Mouse (Mus musculus) urinary bladder, postnatal 4 days (tissue): Measurements from ENCODE around the gene Prss23.

ENCODE experiments used
- DNase-seq, 2 experiments: peaks; one replicate each; pipeline ENCODE4 v3.0.0; 2021 to 2022; ENCODE audit warnings: low spot score in 2 of 2

The Prss23 gene

DNA sequence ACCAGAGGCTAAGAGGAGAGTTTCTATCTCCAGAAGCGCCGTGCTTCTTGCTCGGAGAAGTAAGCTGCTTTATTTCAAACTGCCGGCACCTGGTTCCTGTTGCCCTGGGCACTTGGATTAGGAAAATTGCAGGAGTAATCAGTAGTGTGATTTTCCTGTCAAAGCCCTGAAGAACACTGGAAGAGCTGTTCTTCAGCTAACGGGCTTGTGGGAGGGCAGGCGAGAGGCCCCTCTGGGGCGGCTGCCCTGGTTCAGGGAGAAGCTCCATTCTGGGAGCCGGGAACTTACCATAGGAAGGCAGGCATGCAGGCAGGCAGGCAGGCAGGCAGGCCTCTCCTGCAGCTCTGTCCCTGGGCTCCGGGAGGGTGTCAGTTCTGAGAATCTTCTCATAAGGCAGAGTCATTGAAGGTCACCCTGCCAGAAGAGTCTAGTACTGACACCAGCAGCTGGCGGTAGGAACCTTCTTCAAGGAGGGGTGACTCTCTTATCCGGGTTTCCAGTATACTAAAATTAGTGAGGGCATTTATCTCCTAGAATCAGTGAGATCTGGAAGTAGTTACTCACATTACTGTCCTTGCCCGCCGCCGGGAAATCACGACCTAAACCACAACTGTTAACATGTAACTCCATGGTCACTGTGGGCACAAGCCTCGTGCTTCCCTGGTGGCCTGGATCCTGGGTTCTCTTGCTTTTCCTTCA, at the start of gene Prss23:
TSS of gene Prss23 (minus strand) at position 457 of the 699 bp plus-strand sequence.
- DNase-seq = no peak

DNA sequence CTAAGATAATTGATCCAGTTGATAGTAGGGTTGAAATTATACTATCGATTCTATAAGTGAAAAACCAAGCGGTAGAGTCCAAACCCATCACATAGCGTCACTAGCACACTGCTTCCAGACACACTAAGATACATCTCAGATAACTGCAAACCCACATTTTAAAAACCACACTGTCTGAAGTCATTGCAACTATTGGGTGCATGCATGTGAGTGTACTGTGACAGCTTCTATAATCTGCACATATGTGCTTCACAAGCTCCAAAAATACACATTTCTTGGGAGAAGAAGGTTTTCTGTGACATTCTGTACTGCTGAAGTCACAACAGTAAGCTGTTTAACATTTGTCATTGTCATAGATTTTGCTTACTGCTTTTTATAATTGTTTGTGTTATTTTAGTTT, 49.1 kb upstream of the Prss23 start:
- no peak for DNase-seq

DNA sequence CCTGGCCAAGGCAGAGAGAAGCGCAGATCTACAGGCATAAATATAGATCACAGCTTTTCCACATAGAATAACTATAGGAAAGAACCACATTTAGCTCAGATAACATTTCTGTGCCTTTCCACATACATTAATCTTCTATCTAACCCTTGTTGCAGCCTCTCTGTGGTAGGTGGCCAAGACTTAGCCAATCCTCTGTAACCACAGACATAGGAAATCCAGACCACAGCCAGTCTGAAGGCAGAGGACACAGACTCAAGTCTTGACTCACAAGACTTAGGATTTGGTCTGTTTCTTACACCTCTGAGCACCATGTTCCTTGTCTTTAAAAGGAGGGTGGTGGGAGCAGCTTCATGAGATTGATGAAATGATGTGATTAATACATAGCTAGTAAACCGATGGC, 37.6 kb upstream of the Prss23 start:
- no peak for DNase-seq

DNA sequence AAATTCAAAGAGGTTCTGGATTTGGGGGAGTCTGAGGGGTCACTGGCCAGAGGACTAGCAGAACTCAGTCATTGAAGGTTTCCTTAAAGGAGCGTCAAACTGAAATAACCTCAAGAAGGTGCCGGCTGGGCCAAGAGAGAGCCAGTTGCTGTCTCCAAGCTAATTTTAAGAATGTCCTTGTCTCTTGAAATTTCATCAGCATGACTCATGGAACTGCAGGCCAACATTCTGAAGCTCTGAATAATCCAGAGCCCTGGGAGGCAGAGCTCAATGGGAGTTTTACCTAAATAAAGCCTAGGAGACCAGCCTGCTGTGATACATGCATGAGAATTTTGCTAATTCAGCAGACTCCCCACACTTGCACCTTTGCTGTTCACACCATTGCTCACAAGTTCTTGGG, 36.5 kb upstream of the Prss23 start:
- DNase-seq = no peak

DNA sequence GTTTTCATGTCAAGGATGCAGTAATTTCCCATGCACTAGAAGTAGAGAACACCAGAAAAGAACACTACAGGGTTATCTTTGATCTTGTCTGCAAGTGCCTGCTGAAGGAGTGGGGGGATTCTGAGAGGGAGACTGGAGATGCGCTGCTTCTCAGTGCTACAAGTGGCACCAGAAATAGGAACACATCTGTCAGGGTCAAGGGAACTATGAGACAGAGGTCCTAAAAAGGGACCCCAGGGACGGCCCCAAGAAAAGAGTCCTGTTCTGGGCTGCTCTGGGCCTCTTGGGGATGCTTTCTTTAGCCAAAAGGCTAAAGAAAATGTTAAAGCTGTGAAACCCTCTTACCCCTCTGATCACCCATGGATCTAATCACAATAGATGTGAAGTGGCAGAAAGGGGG, 35.2 kb upstream of the Prss23 start:
- DNase-seq = no peak

DNA sequence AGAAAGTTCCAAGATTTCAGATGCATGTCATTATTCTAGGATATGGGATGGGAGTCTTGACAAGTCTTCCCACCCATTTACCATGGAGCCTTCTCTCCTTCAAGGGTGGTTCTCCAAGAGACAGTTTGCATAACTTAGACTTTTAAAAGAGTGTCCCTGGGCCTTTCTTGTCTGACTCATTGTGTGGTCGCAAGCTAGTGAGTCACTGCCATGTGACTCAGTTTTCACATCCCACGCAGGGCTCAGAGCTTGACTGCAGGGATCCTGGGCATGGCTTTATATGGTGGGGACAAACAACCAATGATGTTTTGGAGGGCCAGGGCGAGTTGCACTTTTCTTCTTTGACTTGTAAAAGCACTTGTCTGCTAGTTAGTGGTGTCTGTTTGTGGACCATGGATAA, 34.0 kb upstream of the Prss23 start:
- DNase-seq = no peak

DNA sequence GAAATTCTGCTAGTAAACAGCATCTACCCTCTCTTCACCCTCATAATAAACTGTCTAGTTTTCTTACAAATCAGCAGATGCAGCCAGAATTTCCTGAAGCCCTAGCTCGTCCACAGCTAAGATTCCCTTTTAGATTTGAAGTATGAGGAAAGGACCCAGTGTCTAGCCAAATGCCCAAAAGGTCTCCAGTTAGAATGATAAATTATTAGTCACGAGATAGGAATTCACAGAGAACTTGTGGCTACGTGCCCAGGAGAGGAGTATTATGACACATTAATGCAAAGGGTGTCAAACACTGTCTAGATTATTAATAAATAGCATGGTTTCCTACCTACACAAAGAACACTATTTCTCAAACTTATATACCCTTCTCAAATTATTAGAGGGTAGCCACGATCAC, 32.6 kb upstream of the Prss23 start:
- DNase-seq = no peak

DNA sequence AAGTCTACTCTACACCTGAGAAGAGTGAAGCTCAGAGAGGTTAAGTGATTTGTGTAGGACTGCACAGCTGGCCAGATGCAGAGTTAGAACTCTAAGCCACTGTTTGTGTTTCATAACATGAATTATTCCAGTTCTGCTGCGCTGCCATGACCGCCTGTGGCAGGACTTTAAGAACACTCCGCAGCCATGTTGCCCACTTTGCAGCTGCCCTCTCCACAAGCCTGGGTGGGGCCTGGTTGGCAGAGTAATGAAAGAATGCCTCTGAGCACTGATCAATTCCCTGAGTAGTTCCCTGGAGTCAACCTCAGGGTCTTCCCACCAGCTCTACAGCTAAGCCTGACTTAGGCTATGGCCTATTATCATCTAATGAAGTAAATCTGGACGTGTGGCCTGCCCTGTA, 32.1 kb upstream of the Prss23 start:
- DNase-seq = no peak

DNA sequence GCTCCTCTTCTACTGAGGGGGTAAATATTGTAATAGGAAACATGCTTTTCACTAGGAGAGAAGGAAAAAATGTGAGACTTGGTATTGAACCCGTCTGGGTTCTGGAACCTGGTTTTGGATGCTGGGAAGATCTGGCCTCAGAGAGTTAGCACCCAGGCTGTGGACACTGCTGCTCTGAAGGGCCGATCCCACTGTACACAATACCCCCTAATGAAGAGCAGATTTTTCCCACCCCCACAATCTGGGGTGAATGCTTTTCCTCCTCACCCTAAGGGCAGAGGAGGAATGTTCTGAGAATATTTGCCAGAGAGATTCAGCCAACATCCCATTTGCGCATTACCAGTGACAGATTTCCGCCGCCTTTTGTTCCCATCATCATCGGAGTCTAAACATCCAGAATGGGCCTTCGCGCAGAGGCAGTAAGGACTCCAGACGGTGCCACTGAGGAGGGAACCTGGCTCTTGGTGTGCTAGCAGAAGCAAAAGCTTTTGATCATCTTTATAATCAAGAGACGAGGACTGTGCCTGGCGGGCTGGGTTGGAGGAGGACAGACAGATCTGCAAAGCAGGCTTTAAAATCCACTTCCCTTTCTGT, 31.6 kb upstream of the Prss23 start:
- no peak for DNase-seq

DNA sequence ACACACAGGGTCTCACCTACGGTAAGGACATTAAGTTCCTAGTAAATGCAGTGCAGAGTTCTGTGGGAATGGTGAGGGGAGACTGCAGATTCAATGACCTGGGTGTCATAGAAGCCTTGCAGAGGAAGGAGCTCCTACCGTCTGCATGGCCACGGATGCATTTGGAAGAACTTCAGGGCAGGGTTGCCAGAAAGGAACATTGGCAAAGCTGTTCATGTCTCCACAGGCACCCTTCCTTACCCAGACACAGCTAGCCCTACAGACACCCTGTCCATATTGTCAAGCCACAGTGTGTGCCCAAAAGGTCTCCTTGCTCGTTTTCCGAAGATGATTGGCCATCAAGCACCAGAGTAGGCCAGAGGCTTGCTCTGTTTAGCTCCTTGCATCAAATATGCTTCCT, 30.1 kb upstream of the Prss23 start:
- no peak for DNase-seq

DNA sequence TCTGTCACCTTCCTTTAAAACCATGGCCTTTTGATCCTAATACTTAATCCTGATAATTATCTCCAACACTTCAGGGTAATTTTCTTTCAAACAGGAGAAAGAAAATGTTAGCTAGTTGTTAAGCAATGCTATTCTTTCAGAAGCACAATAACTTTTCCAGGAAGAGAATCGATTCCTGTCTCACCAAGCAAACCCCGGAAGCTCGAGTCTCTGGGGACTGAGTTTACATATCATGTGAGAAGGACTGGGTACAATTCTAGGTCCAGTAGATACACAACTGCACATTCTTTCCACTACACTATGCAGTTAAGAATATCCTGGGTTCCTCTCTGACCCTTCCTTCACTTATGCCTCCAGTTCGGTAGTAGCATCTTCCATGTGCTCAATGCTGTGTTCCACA, 29.7 kb upstream of the Prss23 start:
- no peak for DNase-seq

DNA sequence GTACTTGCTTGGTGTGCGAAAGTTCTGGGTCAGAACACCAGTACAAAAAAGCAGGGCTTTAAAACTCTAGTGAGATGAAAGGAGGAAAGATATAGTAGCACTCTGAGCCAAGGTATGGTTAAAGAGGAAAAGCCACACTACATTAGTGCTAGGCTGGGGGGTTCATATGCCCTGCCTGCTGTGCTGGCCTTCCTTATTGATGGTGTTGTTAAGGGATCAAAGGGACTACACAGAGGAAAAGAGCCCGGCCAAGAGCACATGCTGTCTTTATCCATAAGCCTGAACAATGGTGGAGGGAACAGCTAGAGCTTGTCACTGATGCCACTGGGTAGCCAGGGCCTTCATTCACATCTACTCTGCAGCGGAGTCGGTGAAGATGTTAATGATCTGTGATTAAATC, 28.2 kb upstream of the Prss23 start:
- no peak for DNase-seq

DNA sequence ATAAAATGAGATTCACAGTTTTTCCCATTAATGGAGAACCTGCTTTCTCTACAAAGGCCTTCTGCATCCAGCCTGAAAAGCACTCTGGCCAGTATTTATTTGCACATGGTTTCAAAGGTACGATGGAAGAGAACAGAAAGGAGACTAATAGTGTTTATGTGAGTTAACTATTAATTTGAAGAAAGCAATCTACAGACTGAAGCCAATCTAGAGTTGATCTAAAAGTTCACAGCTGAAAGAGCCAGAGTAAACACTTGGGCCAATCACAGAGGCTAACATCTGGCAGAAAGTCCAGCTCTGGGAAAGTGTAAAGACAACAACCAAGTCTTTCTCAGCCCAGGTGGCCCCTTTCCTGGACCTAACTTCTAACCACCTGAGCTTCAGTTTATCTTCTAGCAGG, 27.1 kb upstream of the Prss23 start:
- no peak for DNase-seq

DNA sequence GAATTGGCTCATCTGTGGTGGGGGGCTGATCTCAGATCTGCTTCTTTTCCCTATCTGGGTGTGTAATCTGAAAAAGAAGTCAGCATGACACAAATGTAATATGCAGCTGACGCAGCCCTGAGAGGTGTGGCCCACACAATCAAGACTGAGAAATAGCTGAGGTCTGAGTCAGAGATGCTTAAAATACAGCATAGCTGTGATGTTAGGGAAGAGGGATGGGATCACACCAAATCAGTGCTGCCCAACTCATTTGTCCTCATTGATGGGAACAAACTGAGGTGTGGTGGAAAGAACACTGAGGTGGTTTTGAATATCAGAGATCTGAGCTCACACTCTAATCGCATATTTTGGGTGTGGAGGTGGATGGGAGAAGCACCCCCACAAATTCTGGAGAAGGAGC, 14.0 kb upstream of the Prss23 start:
- DNase-seq = no peak

DNA sequence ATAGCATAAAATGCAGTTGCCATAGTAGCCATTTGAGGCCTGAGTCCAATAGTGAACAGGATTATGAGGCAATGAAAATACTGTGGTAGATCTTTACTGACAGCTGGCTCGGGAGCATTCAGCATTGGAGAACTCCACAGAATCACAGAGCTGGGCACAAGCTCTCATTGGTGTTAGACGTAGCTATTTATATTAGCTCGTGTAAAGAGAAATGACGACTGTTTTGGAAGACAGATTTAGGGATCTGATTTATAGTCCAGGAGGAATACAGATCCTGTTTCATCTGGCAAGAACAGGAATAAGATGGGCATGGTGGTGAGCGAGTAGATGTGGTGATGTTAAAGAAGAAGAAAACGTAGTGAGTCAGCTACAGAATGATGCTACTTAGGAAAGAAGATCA, 12.4 kb upstream of the Prss23 start:
- DNase-seq = no peak

DNA sequence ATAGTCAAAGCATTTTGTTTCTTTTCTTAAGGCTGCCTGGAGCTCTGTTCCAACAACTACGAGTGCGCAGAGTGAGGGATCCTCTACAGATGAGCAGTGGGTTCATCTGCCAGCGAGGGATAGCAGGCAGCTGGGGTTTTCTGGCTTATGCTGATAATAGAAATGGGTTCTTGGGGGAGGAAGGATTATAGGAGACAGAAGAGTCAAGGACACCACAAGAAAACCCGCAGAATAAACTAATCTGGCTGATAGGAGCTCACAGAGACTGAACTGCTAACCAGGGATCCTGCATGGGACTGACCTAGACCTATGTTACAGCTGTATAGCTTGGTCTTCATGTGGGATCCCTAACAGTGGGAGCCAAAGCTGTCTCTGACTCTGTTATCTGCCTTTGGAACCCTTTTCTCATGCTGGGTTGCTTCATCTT, 456 bp upstream of the Prss23 start:
- no peak for DNase-seq

DNA sequence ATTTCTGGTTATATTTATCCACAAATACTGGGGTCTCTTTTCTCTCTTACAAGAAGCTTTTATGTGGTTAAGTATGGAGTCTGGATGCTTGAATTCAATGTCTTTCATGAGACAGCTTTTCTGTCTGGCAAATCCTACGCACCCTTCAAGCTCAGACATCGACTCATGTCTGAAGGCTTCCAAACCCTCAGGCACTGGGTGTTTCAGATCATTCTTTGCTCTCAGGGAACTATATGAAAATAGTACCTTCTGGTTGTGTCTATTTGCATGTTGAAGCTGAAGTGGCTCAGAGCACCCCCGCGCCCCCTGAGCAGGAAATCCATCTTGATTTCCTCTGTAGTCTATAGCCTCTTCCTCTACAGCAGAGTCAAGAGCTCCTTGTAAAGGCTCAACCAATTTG, 3.2 kb downstream of the Prss23 start:
- no peak for DNase-seq

DNA sequence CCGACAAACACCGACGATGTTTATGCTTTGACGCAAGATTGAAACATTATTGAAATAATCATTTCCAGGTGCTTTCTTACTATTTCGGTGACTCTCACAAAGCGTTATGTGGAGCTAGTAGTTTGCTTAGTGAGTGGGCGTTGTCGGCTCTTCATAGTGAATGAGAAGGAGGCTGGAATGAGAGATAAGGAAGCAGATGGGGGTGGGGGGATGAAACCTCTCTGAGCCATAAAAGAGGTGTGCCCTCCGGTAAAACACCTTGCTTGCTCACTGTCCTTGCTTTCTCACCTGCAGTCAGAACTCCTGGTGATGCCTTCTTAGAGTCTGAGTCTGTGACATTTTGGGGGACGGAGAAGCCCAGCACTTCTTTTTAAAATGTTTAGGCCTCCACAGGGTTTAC, 4.8 kb downstream of the Prss23 start:
- no peak for DNase-seq

DNA sequence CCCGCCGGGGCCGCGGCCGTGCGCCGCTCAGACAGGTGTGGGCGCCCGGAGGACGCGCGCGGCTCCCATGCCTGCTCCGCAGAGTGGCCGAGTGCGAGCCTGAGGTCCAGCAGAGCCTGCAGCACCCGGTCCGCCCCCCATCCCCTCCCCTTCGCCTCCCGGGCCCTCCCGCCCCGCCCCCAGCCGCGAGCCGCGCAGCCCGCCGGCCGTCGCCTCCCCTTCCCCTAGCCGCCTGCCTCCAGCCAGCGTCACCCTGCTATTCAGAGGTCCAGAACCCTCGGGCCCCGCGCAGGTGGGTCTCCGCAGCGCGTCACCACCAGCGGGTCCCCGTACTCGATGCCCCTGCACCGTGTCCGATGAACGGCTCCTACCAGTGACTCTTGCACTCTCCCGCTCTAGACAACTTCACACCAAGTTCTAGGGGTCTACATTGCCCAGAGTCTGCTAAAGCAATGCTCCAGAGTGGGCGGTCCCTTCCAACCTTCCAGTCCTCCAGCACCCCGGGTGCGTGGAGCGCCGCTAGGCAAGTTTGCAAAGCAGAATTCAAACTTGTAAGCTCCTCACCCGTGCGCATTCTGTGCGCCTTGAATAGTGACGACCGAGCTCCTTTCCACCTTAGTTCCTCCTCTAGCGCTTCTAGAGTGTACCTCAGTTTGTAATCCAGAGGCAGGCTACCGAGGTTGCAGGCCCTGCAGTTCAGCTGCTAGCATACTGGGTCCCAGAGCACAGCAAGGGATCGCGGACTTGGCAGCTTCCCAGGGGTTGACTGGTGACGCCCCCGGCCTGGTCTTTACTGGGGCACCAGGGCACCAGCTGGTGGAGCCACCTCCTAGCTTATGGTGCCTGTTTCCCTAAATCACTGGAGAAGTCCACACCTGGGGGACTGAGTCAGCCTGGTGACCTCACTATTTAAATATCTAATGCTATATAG, 9.3 kb downstream of the Prss23 start:
- peak; percentile 59 to 77 for DNase-seq

DNA sequence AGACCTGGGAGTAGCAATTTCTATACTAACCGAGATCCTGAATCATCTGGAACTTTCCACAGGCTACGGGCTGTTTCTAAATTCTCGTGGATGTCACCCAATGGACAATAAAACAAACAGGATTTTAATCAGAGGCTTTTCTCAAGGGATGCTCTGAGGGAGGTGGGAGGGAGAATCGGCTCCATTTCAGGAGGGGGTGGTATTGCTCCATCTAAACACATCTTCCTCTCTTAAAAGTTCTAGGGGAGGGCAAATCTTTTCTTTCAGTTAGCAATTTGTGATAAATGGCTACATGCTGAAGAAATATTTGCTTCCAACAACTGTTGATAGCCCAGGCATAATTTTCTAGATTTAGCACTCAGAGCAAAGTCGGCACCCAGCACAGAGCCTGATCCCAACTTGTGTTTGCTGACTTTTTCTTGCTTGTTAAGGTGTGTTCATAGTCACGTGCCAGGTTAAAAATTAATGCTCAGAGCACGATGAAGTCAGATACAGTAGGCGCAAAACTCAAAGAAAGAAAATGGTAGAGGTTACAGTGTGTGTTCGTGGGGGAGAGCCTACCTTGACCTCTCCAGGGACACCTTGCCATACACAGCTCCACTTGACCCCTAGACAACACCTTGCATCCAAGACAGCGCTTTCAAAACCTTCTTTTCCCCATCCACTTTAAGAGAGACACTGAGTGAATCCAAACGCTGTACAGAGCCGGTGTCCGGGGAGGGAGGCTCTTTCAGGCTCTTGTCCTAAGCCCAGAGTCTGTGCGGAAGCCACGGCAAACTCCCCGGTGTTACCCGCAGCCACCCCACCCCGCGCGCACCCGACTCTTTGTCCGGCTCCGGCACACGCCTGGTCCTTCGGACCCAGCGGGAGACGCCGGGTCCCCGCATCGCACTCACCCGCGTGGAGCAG, 10.2 kb downstream of the Prss23 start:
- DNase-seq = no peak

DNA sequence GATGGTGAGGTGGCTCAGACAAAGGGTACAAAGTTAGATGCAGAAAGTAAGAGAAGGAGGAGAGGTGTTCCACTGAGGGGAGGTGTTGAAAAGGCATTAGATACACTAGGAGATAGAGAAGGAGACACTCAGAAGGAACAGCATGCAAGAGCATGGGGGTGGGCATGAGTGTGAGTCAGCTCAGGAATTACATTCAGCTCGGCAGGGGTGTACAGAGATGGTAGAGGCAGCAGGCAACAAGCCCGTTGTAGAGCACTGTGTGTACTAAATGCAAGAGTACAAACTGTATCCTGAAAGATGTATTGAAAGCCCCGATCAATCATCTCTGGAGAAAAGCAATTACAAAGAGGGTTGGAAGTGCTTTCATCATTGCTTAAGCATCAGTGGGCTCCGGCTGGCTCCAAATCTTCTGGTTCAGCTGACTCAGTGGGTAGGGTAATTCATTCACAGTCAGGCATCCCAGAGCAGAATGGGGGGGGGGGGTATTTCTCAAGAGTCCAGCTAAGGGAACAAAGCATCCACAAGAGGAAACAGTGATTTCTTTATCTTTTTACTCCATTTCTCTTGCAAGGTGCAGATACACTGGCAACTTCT, 15.0 kb downstream of the Prss23 start:
- DNase-seq = no peak
